Mouse (Mus musculus) heart, postnatal 25 days (tissue): ENCODE measurements around the gene Fstl3. TPM values are rescaled to one million over a fixed set of nuclear protein-coding genes. Genes with fewer than 3 reads are reported as not detected.

Experiments
- DNase-seq: peaks from one replicate; pipeline ENCODE4 v3.0.0; 2022; ENCODE audit warnings: low spot score
- intact Hi-C: fragments of 180-260 bp; cut with DNase I; formaldehyde crosslinking; loops from one replicate; pipeline ENCODE4 v1.15.1; 2025
- total RNA-seq, 2 experiments: library from RNA; stranded (reverse); gene quantifications; 2 replicates each; pipeline ENCODE4 v1.2.3; 2021

Fstl3 gene
- total RNA-seq, 2 experiments from 2014 or later = 2.9 to 4.2 TPM

DNA sequence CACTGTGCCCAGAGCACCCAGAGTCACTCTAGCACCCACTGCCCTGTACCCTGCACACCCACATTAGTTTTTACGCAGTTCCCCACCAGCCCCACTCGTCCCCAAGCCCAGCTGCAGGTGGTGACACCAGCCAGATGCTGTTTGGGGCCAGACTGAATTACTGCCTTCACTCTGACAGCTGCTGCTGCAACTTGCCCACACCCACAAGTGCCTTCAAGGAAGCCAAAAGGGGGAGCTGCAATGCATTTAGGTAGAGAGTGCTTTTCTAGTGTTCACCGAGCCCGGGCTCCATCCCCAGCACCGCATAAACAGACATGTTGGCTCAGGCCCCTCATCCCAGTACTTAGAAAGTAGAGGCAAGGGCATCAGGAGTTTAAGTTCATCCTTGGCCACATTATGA is 4.9 kb downstream of the Fstl3 start:
- DNase-seq = no peak
- intact Hi-C loops = no loop called here

DNA sequence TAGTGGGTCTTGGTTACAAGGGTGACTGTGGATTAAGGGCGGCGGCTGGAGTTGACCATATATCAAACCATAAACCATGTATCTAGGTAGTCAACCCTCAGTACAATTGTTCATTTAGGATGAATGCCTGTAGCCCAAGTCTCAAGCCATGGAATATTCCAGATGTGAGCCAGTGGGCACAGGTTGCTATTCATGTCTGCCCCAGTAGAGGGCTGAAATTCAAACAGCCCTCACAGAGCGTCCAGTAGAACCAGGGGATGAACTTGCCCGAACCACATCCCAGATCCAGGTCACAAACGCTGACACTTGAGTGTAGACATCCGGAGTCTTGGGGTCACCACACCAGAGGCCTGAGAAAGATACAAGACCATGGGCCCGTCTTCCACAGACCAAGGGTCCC is 6.0 kb downstream of the Fstl3 start:
- no peak for DNase-seq
- intact Hi-C loops = no loop called here

DNA sequence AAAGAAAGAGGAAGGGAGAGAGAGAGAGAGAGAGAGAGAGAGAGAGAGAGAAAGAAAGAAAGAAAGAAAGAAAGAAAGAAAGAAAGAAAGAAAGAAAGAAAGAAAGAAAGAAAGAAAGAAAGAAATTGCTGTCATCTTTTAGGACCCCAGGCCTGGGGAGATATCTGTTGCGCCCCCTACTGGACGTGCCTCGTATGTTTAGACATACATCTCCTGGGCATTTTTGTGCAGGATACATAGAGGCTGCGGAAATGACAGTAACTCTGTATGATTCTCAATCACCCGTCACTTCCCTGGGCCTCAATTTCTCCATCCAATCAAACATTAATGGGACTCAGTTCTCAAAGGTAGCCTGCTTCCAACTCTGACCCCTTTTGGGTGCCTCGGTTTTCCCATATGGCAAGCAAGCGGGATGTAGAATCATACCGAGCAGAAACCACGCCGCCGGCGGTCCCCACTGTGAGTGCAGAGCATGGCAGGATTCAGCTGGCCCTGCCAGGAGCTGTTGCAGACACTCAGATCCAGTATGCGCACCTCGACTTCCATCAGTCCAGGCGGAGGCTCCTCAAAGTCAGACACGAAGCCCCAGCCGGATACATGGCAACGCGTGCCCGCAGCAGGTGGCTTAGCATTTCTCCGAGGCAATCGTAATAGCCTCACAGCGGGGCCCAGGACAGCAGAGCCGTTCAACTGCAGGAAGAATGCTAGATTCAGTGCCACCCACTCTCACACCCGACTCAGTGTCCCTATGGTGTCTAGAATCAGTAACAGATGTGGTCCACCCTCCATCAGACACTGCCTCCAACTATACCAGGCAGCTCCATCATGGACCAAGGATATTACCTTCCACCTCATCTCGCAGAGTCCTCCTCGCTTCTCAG is 7.1 kb downstream of the Fstl3 start:
- DNase-seq = no peak
- intact Hi-C loops = loop anchor here (2.0 kb wide), 1 partner anchor 15 kb away; no protein-coding TSS in a partner anchor

DNA sequence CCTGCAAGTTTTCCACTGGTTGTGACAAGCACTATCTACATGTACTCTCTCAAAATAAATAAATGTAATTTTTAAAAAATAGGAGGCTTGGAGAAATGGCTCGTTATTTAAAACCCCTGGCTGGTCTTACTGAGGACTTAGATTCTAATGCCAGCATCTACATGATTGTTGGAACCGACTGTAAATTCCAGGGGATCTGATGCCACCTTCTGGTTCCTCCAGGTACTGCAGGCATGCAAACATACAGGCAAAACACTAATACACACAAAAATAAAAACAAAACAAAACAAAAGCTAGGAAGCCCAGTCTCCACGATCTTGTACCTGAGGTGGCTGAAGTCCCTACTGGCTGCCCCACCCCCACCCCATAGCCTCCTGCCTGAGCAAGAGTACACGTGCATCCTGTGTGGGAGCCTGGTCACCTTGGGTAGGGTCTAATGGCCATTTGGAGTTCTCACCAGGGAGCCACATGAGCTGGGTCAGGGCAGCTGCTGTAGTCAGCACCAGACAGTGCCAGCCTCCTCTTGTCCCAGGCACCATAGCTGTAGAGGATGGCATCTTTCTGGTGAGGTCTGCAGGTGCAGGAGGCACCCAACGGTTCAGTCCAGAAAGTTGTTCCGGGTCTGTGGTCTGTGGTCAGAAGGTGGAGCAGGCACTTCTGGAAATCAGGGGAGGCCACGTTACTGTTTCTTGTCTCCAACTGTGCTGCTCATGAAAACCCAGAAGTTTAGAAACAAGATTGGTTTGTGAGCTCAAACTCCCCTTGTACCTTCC is 11.5 kb downstream of the Fstl3 start:
- intact Hi-C loops = loop anchor here (5.0 kb wide), 1 partner anchor 76 kb away; no protein-coding TSS in a partner anchor
- DNase-seq = no peak

DNA sequence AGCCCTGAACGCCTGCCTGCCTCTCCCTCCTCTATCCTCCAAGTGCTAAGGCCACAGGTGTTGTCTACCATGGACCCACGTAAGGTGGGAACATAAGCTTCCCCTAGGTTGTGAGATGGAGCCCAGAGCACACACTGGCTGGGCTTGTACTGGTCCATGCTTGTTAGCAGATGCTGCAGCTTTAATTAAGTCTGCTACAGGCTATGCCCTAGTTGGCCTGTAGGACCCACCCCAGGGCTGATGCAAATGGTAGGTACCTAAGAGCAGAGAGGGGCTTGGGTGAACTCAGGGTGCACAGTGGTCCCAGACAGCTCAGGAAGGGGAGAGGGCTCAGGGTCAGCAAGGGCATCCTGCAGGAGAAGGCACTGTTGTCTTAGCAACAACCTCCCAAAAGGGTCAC is 12.5 kb downstream of the Fstl3 start:
- intact Hi-C loops = loop anchor here (5.0 kb wide), 1 partner anchor 77 kb away; no protein-coding TSS in a partner anchor
- no peak for DNase-seq

DNA sequence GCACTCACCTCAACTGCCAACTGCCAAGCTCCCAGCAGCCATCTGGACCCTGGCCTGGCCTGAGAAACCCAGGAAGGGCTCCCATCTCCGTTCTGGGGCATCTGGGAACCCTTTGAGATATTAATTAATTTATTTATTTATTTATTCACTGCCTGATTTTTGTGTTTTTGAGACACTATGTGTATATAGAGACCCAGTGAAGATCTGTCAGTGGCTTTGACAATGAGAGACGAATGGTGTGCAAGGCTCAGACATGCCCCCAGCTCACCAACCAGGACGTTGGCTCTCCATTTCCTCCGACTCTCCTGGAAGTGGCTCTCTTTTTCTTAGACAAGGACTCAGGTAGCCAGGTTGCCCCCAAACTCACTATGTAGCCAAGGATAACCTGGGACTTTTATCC is 13.8 kb downstream of the Fstl3 start, which contains the start of gene Prss57:
Gene Prss57, minus strand, starts transcription at position 101 of the 400 bp plus-strand sequence.
- intact Hi-C loops = no loop called here
- no peak for DNase-seq

DNA sequence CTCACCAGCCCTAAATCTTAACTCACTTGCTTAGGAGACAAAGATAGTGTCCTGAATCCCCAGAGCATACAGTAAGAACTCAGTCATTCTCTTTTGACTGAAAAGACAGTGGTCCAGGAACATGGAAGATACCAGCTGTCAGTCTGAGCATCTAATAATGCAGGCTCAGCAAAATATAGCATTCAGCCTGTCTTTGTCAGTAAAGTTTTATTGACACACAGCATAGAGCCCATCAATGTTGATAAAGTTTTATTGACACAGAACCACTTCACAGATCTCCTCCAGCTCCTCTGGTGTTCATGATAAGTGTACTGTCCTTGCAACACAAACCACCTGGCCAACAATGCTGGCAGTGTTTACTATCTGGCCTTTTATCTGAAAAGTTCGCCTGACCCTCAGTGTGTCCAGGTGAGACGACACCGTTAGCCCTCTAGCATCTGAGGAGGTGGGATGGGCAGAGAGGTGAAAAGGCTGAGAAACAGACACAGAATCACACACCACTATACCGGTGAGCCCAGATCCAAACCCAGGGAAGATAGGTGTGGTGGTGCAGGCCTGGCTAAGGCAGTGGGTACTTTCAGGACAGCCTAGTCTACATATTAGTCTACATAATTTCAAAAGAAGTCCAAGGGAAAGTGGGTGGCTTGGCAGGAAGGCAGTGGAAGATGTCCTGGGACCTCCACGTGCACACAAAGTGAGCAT is 15.4 kb downstream of the Fstl3 start:
- DNase-seq = no peak
- intact Hi-C loops = loop anchor here (1.0 kb wide), 1 partner anchor 20 kb away; no protein-coding TSS in a partner anchor

DNA sequence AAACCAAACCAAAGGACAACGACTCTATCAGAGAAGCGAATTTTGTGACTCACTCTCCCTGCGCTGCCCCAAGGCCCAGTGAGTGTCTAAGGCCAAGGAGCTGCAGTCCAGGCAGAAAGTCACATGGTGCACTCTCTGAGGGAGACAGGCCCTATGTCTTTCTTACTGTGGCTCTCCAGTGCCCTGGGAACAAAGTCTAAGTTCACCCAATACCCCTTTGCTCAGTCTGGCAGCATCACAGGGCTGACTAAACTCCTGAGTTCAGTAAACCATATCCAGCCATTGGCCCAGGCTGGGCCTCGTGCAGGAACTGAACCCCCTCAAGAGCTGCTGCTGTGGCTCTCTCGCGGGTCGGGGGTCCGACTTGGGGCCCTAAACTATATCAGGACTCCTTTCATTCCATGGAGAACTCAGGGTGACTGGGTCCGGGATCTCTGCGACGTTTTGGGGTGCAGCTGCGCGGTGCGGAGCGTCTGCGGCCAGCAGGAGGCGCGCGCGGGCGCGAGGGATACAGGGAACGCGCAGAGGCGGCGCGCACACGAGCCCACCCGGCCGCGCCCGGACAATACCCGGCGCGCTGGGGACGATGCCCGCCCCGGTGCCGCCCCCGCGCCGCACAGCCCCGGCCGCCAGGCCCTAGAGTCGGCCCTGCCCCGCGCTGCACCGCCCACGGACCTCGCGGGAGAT is 16.1 kb downstream of the Fstl3 start, which contains the start of gene Palm:
Gene Palm, plus strand, starts transcription at position 522 of the 687 bp plus-strand sequence.
- peak; percentile 64 for DNase-seq
- intact Hi-C loops = loop anchor here (1.0 kb wide), 1 partner anchor 19 kb away; no protein-coding TSS in a partner anchor

DNA sequence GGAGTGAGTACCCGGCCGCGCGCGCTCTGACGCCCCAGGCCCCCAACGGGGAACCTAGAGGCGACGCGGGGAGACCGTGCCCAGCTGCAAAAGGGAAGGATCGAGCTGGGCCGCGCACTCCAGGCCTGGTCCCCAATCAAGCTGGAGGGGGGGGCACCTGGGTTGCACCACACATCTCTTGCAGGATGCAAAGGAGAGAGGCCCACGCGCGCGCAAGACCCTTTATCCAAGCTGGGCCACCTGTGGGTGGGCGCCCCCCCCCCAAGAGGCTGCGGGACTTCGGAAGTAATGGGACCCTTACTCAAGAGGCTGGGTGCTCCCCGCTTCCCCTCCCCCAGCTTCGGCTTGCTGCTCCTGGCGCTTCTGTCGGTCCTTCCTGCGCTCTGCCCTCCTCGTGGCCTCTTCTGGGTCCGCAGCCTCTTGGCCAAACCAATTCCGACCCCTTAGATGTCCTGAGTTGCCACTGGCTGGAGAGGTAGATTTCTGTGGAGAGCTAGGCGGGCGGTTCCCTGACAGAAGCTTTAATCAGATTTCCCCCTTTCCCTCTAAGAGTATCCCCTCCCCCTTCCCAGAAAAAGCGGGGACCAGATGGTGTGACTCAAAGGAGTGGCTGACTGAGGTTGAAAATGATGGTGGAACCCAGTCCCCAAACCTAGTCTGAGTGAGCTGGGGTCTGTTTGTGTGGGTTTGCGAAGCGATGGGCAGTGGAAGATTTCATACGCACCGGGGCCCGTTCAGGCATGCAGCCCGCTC is 16.8 kb downstream of the Fstl3 start:
- DNase-seq = no peak
- intact Hi-C loops = loop anchor here (1.0 kb wide), 2 partner anchors 14 to 18 kb away; no protein-coding TSS in a partner anchor

DNA sequence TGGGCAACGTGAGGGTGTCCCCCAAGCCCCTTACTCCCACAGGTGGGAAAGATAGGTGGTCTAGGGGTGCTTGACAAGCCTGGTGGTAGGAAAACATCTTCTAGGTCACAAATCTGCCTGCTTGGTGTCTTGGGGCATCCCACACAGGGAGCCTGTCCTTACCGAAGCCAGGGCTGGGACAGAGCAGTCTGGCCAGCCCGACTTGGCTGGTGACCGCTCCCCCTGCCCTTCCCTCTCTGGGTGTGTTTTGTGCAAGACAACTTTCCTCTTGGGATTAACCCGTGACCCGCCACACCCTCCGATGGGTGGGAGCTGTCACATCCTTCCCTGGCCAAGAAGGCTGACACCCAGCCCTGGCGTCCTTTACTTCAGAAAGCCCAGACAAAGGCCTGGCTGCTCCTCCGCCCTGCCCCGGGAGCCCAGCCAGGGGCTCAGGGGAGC is 17.4 kb downstream of the Fstl3 start:
- DNase-seq = peak; percentile 94
- intact Hi-C loops = loop anchor here (1.0 kb wide), 1 partner anchor 14 kb away; no protein-coding TSS in a partner anchor

DNA sequence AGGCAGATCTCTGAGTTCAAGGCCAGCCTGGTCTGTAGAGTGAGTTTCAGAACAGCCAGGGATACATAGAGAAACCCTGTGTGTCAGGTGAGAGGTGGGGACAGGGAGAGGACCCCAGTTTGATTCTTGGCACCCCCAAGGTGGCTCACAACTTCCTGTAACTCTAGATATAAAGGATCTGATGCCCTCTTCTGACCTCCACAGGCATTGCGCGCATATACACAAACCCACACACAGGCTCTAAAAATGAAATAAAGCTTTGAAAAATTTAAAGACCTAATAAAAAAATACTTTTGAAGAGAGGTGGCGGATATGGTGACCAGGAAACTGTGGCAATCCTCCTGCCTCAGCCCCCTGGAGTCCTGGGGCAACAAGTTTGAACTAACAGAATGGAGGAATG is 18.8 kb downstream of the Fstl3 start:
- no peak for DNase-seq
- intact Hi-C loops = no loop called here

DNA sequence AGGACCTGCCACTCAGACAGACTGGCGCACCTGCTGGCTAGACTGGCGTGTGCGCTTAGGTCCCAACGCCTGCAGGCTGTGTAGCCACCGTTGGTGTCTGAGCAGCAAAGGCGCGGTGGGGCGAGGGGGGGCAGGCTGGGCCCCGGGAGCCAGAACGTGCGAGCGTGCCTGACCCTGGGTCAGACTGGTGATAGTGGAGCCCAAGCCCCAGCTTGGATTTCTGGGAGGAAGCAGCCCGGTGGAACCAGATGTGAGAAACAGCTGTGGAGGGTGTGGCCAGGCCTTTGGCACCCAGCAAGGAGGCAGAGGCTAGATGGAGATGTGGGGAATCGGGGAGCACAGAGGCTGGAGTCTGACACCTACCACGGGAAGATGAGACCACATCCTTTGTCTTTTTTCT is 20.3 kb downstream of the Fstl3 start:
- DNase-seq = peak; percentile 60

DNA sequence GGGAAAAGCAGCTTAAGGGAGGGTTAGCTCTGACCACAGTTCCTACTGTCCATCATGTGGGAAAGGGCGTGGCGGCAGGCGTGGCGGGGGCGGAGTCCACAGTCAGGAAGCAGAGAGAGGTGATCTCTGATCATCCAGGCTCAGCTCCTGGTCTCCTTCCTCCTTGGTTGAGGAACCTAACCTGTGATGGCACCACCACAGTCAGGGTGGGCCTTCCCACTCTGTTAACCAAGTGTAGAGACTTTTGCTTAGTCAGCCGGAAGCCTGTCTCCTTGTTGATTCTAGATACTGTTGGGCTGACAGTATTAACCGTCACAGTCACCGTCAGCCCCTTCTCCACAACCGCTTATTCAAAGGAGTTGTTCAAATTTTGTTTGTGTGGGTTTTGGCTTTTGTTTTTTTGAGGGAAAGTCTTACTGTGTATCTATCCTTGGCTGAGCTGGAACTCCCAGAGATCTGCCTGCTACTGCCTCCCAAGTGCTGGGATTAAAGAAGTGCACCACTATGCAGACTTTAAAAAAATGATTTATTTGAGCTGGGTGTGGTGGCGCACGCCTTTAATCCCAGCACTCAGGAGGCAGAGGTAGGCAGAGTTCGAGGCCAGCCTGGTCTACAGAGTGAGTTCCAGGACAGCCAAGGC is 21.3 kb downstream of the Fstl3 start:
- intact Hi-C loops = no loop called here
- no peak for DNase-seq

More for the DNA sequence above, 20.3 kb downstream of the Fstl3 start:
- intact Hi-C loops = no loop called here

DNA sequence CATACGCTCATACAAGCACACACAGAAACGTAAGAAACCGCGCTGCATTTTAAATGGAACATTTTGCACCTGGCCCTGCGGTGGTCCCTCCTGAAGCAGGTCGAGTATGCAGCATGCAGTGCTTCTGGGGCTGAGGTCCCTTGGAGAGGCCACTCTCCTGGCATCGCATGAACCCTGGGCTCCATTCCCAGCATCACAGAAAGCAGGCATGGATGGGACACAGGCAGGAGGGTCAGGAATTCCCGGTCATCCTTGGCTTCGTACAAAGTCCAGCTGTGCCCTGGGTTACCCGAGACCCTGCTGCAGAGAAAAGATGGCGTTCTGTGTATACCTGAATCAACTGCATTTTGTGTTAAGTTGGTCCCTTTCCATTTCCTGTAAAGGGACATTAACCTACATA is 23.4 kb downstream of the Fstl3 start:
- intact Hi-C loops = no loop called here
- no peak for DNase-seq

DNA sequence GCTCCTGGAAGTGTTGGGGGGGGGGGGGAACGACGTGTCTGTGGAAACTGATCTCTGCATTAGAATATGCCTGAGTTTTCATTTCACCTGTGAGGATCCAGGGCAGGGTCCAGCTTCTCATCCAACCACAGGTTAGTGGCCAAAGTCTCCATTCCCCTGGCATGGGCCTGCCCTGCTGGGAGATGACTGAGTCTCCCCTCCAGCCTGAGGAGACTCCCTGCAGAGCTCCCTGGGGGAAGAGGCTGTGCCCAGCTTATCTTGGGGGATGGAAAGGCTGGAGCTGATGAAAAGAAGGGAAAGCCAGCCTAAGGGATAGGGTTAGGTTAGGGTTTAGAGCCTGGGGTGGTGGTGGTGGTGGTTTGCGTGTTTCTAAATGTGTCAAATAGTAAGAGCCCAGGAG is 24.8 kb downstream of the Fstl3 start:
- intact Hi-C loops = no loop called here
- DNase-seq = no peak

DNA sequence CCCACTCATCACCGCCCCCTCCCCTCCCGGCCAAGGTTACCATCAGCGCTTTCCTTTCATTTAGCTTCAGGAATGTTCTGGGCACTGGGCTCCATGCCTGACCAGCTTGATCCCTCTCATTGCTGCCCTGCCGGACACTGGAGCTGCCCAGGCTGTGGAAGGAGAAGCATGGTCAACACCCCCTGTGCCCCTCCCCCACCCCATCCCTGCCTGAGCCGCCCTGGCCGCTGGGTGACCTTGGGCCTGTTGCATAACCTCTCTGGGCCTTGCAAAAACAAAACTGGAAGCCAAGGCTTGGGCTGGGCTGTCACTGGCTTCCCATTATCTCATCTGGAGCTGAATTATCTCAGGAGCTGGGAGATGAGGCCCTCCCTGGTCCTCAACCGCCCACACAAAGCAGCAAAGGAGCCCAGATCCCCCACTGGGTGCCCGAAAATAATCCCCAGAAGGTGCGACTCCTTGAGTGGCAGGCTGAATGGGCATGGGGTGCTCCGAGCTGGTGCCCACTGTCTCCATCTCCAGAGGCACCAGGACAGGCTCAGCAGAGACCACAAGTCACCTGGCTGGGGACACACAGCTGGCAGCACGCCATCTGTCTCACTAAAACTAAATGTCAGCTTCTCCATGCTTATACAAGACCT is 25.4 kb downstream of the Fstl3 start:
- peak; percentile 76 for DNase-seq
- intact Hi-C loops = no loop called here

DNA sequence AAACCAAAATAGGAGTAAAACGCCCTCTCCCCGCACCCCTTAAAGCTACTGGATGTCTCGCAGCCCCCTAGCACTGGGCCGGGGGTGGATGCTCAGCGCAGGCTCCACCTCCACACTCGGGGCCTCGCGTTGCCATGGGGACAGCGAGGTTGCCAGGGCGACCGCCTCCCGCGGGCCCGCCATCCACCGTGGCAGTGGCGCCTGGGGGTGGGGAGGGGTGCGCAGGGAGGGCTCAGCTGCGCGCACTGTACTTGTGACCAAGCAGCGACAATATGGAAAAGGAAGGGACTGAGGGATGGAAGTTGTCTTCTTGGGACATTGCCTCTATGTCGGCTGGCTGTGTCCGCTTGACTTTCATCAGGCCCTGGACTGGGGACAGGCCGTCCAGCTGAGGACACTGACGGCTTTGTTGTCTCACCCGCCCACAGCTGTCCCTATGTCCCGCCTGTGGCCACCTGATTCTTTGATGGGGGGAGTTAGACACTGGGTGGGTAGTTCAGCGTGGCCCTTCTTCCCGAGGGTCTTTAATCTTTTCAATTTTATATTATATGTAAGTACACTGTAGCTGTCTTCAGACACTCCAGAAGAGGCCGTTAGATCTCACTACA is 26.7 kb downstream of the Fstl3 start:
- DNase-seq = no peak
- intact Hi-C loops = no loop called here
